Mouse (Mus musculus) monocyte, adult 59 days (primary cell): ENCODE data around the gene Proz. TPM values are rescaled to one million over a fixed set of nuclear protein-coding genes. Genes with fewer than 3 reads are reported as not detected.

Experiments
- total RNA-seq, 2 experiments: library from RNA; stranded (reverse); gene quantifications; one replicate each; pipeline ENCODE4 v1.2.4; 2023

Gene Proz
- under 1 TPM in 1 of 2 experiments, not detected in 1; 0.29 TPM for total RNA-seq

DNA sequence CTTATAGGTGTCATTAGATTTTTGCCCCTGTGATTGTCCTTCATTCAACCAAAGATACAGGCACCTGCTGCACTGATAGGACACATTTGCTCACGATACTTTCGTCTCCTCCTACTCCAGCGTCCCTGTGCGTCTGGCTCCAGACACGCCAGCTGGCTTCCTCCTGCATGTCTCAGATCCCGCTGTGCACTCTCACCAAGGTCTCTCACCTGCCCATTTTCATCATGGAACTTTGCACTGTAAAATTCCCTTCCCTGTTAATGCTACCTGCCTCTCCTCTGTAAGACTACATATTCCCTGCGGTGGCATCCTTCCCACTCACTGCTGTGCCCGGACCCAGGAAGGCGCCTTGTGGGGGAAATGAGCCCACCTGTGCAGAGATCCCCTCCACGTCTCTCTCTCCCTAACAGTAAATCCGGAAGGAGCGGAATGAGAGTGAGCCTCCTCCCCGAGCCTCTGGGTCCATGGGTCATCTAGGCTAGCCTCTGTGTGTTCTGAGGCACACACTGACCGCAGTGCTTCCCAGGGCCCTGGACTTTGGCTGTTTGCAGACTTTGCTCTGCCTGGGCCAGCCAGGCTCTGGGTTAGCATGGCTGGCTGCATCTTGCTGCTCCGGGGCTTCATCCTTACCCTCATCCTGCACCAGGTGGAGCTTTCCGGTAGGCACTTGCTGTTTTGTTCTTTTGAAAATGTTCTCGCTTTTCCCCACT, at the start of gene Proz:
Gene Proz (plus strand): TSS at position 474 of the 710 bp plus-strand sequence.

DNA sequence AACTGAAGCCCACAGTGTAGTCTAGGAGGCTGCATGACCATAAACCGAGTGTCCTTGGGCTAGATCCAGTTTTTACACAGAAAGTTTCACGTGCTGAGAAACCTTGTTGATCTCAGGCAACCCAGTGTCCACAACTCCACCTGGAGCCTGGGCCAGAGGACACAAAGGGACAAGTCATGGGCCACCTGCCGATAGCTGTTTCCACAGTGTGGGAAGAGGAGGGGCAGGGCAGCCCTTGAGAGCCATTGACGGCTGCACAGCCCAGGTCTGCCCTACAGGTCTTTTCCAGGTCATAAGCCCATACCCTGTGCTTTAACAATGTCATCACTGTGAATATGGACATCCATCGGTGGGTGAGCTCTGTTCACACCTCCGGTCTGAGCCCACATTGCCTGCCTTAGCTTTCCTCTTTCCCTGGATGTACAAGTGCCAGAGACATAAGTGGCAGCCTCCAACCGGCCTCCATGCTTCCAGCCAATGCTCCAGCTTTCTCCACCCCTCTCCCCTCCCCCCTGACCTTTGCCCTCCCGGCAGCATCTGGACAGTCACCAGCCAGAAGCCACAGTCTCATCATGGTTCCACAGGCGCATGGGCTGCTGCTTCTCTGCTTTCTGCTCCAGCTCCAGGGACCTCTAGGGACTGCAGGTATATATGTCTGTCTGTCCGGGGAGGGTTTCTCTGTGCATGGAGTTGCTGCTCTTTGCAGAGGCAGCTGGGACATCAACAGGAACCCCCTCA, 35.1 kb upstream of the Proz start, which contains the start of gene F7:
Gene F7 (plus strand): TSS at position 548 of the 738 bp plus-strand sequence.

DNA sequence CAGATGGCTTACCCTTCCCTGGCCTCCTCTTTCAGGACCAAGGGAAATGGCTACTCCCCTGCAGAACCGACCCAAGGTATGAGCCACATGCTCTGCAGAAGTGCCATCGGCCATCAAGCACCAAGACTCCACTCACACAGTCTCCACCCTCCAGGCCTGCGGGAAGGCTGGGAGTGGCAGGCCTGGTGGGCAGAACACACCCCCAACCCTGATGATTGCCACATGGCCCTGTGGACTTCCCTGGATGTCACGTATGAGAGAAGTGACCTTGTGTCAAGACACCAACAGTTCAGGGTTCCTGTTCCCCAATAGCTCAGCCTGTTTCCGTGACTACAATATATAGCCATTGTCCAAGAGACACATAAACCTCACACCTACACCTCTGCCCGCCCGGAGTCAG, 23.7 kb upstream of the Proz start, which contains the start of gene F10:
Gene F10 (plus strand): TSS at position 294 of the 400 bp plus-strand sequence.

DNA sequence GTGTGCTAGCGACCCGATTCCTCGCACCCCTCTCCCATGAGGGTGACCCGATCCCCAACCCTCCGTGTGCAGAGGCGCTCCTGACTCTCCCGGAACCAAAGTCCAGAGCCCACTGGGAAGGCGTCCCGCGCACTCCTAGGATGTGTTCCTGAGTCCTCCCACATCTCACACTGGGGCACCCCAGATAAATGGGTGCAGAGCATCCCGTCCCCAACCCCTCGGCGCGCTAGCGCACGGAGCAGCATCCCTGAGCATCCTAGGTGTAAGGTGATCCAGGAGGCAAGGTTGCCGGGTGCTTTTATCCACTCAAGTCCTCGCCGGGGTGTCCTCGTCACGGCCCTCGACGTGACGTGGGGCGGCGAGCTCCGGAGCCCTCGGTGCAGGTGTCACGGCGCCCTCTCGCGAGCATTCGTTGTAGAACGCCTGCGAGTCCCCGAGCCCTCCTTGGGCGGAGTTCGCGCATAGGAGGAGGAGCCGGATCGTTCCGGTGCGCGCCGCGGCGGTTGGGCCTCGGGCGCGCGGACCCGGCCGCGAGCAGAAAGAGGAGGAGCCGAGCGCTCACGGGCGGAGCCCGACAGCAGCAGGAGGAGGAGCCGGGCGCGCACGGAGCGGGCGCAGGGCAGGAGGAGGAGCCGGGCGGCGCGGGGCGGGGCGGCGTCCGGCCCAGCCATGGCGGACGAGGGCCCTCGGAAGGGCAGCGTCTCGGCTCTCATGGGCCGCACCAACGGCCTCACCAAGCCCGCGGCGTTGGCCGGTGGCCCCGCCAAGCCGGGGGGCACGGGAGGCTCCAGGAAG, 44.6 kb downstream of the Proz start, which contains the start of the genes Pcid2 and Cul4a:
Gene Pcid2 (minus strand): TSS at position 373 of the 795 bp plus-strand sequence.
Gene Cul4a (plus strand): TSS at position 535 of the 795 bp plus-strand sequence.

Other genes starting within 250 kb of the Proz start
- gene Mcf2l, start 187.1 kb upstream of the Proz start, total RNA-seq, result 10 to 100 TPM; 10.6 to 11.8 TPM
- gene F7, start 34.9 kb upstream of the Proz start, total RNA-seq, result 1 to 10 TPM; 1.8 to 2.7 TPM
- gene F10, start 23.6 kb upstream of the Proz start, total RNA-seq, result 10 to 100 TPM; 69.0 to 89.1 TPM
- 10 to 100 TPM; 24.9 to 28.8 TPM for gene Pcid2, start 44.5 kb downstream of the Proz start, total RNA-seq
- gene Cul4a, start 44.7 kb downstream of the Proz start, total RNA-seq, result 10 to 100 TPM; 38.7 to 49.9 TPM
- gene Lamp1, start 98.2 kb downstream of the Proz start, total RNA-seq, result 100 to 1,000 TPM; 702 to 772 TPM
- gene Grtp1, start 139.7 kb downstream of the Proz start, total RNA-seq, result not detected
- gene Adprhl1, start 193.2 kb downstream of the Proz start, total RNA-seq, result not detected
- 10 to 100 TPM; 12.9 to 18.5 TPM for gene Dcun1d2, start 227.2 kb downstream of the Proz start, total RNA-seq
- 10 to 100 TPM; 26.8 to 29.1 TPM for gene Tmco3, start 227.3 kb downstream of the Proz start, total RNA-seq